Mouse (Mus musculus) testis, adult 2 months (tissue): ENCODE measurements around the gene Fgg. TPM values are rescaled to one million over a fixed set of nuclear protein-coding genes. Genes with fewer than 3 reads are reported as not detected.

ENCODE experiments used
- H3K27ac ChIP-seq: fragments of 200-500 bp; 2 replicates; pipeline ENCODE4 v1.5.1; 2012; ENCODE audit warnings: low read depth, low read length; ENCODE audit not compliant: control insufficient read depth, insufficient read depth
- H3K27me3 ChIP-seq: fragments of 200-500 bp; 2 replicates; pipeline ENCODE4 v1.6.1; 2012; ENCODE audit warnings: mild to moderate bottlenecking, low read length, moderate library complexity; ENCODE audit not compliant: control insufficient read depth, insufficient read depth
- H3K36me3 ChIP-seq: fragments of 200-500 bp; 2 replicates; pipeline ENCODE4 v1.6.1; 2012; ENCODE audit warnings: mild to moderate bottlenecking, low read length; ENCODE audit not compliant: control insufficient read depth, insufficient read depth
- H3K4me1 ChIP-seq: fragments of 200-500 bp; 2 replicates; pipeline ENCODE4 v1.6.1; 2012; ENCODE audit warnings: low read length; ENCODE audit not compliant: control insufficient read depth, insufficient read depth
- H3K4me3 ChIP-seq: fragments of 200-500 bp; 2 replicates; pipeline ENCODE4 v1.5.1; 2012; ENCODE audit warnings: low read depth, mild to moderate bottlenecking, low read length, moderate library complexity, mixed read lengths; ENCODE audit not compliant: control insufficient read depth
- CTCF ChIP-seq: fragments of 200-500 bp; IDR thresholded peaks from 2 replicates; pipeline ENCODE4 v1.5.1; 2012; ENCODE audit warnings: low read depth, mild to moderate bottlenecking, inconsistent platforms, low read length, moderate library complexity; ENCODE audit not compliant: control insufficient read depth, insufficient read depth, insufficient replicate concordance
- POLR2A ChIP-seq: fragments of 200-500 bp; IDR thresholded peaks from 2 replicates; pipeline ENCODE4 v1.6.1; 2012; ENCODE audit warnings: low read depth, mild to moderate bottlenecking, inconsistent platforms, low read length, moderate library complexity; ENCODE audit not compliant: control insufficient read depth
- polyA plus RNA-seq: library from polyadenylated mRNA; depleted of rRNA; stranded (reverse); fragments of >200 nt; gene quantifications from 2 replicates; pipeline ENCODE4 v1.2.3, GENCODE M21; 2012

Gene Fgg
- polyA plus RNA-seq, 1 experiment, result 0.20 TPM

- H3K27me3 ChIP-seq, result no peaks in the 10 kb centered on the region
- TF ChIP-seq CTCF, result no peak
- H3K4me1 ChIP-seq, result no peaks in the 10 kb centered on the region
- no peak overlapping the region for H3K27ac ChIP-seq
- no peaks in the 10 kb centered on the region for H3K36me3 ChIP-seq
- no peak overlapping the region for H3K4me3 ChIP-seq
These were observed 4.0 kb downstream of the Fgg start for GRCm38 (mm10) chr3:83011565-83011964.

GRCm38 (mm10) chr3:83012636-83013035 lies 5.1 kb downstream of the Fgg start:
- TF ChIP-seq CTCF (no peak), POLR2A (no peak)
- Histone ChIP-seq H3K4me1 (no peaks in the 10 kb centered on the region), H3K4me3 (no peak overlapping the region), H3K36me3 (no peaks in the 10 kb centered on the region), H3K27ac (no peak overlapping the region), H3K27me3 (no peaks in the 10 kb centered on the region)

- no peak overlapping the region for H3K27ac ChIP-seq
- no peak overlapping the region for H3K4me3 ChIP-seq
- no peaks in the 10 kb centered on the region for H3K4me1 ChIP-seq
- H3K27me3 ChIP-seq, result no peaks in the 10 kb centered on the region
- H3K36me3 ChIP-seq, result no peaks in the 10 kb centered on the region
- TF ChIP-seq POLR2A, result no peak
- no peak for TF ChIP-seq CTCF
These were observed 6.4 kb downstream of the Fgg start for GRCm38 (mm10) chr3:83013951-83014350.

- TF ChIP-seq CTCF (no peak), POLR2A (no peak)
- Histone ChIP-seq H3K27me3 (no peaks in the 10 kb centered on the region), H3K4me1 (no peaks in the 10 kb centered on the region), H3K27ac (no peak overlapping the region), H3K36me3 (no peaks in the 10 kb centered on the region), H3K4me3 (no peak overlapping the region)
These were observed 8.7 kb downstream of the Fgg start for GRCm38 (mm10) chr3:83016236-83016635.

- no peak for TF ChIP-seq CTCF
- TF ChIP-seq POLR2A, result no peak
- Histone ChIP-seq H3K27ac (no peak overlapping the region), H3K4me3 (no peak overlapping the region), H3K4me1 (no peaks in the 10 kb centered on the region), H3K36me3 (no peaks in the 10 kb centered on the region), H3K27me3 (no peaks in the 10 kb centered on the region)
These were observed 12.9 kb downstream of the Fgg start for GRCm38 (mm10) chr3:83020387-83020786.

- Histone ChIP-seq H3K27me3 (no peaks in the 10 kb centered on the region), H3K4me3 (no peak overlapping the region), H3K27ac (no peak overlapping the region), H3K4me1 (no peaks in the 10 kb centered on the region), H3K36me3 (no peaks in the 10 kb centered on the region)
- no peak for TF ChIP-seq POLR2A
- TF ChIP-seq CTCF, result no peak
These were observed 13.7 kb downstream of the Fgg start for GRCm38 (mm10) chr3:83021176-83021575.

GRCm38 (mm10) chr3:83025036-83025435 lies 17.5 kb downstream of the Fgg start:
- H3K27ac ChIP-seq, result no peak overlapping the region
- no peaks in the 10 kb centered on the region for H3K4me1 ChIP-seq
- H3K4me3 ChIP-seq, result no peak overlapping the region
- H3K36me3 ChIP-seq, result no peaks in the 10 kb centered on the region
- no peak for TF ChIP-seq CTCF
- no peak for TF ChIP-seq POLR2A
- H3K27me3 ChIP-seq, result no peaks in the 10 kb centered on the region
